Mouse (Mus musculus) lung, adult 2 months (tissue): ENCODE measurements around the gene Hnrnph1.

Experiments
- CTCF ChIP-seq: fragments of 200-500 bp; IDR thresholded peaks from 2 replicates; pipeline ENCODE4 v1.5.1; 2011; ENCODE audit warnings: mild to moderate bottlenecking, low read length, control low read depth; ENCODE audit not compliant: insufficient read depth
- POLR2A ChIP-seq: fragments of 200-500 bp; IDR thresholded peaks from 2 replicates; pipeline ENCODE4 v1.6.1; 2011; ENCODE audit warnings: low read depth, mild to moderate bottlenecking, control low read depth, low read length, borderline replicate concordance; ENCODE audit errors: extremely low read depth

- TF ChIP-seq CTCF (no peak), POLR2A (no peak)
Observed at GRCm38 (mm10) chr11:50374286-50375015, 2.3 kb upstream of the Hnrnph1 start.
